8 mouse cellular contexts compared by ENCODE assay signal in genomic region chr14:54464293-54465005, GRCm38 (mm10). TPM values are rescaled to one million over a fixed set of nuclear protein-coding genes. Genes with fewer than 3 reads are reported as not detected.
DNase-seq lines count a peak whose midpoint lies in the region; ATAC-seq and TF ChIP-seq lines count a peak whose summit lies in the region.

No protein-coding gene starts in this region.

- under 1% methylated on average over 57 of the region's 57 CpGs for WGBS in heart, embryonic 16.5 days

- H3K27me3 ChIP-seq in erythroblast, embryonic 14.5 days (ENCODE audit: control insufficient read depth): no peaks in the 10 kb centered on the region
- no peaks in the 10 kb centered on the region for H3K27me3 ChIP-seq in heart, embryonic 16.5 days (ENCODE audit: control insufficient read depth, insufficient read depth, low read length)

- ATAC-seq in heart, embryonic 16.5 days (replicated peaks; ENCODE audit: extremely low read depth, insufficient read depth, low FRiP score): peak; percentile 59

- TF ChIP-seq CTCF in brain, embryonic 14.5 days (IDR thresholded peaks at IDR 0.05; ENCODE audit: borderline replicate concordance, extremely low read depth, insufficient read depth, insufficient read length): peak; percentile 67

- H3K9me3 ChIP-seq in erythroblast, embryonic 14.5 days (ENCODE audit: control insufficient read depth, low read length): no peaks in the 10 kb centered on the region
- H3K9me3 ChIP-seq in heart, embryonic 16.5 days (replicated peaks; ENCODE audit: control insufficient read depth, low read length): no peaks in the 10 kb centered on the region

- peak overlapping the region; percentile 97 for H3K4me3 ChIP-seq in erythroblast, embryonic 14.5 days (replicated peaks)
- H3K4me3 ChIP-seq in heart, embryonic 16.5 days (ENCODE audit: low read length): peak overlapping the region; percentile 92

- peak overlapping the region; percentile 88 for H3K4me2 ChIP-seq in heart, embryonic 16.5 days (ENCODE audit: low read depth, low read length)

- H3K36me3 ChIP-seq in erythroblast, embryonic 14.5 days (ENCODE audit: control insufficient read depth): peaks cover 34% of the 10 kb centered on the region
- peaks cover 25% of the 10 kb centered on the region for H3K36me3 ChIP-seq in heart, embryonic 16.5 days (ENCODE audit: control insufficient read depth, insufficient read depth)

- peak; percentile 67 for DNase-seq in MEL-GATA-1-ER (ENCODE audit: extremely low read depth, low read depth)
- DNase-seq in brain, embryonic 14.5 days (ENCODE audit: low read depth): peak; percentile 81
- DNase-seq in kidney, postnatal 25 days: peak; percentile 77 to 92
- DNase-seq in lung, postnatal 4 days: peak; percentile 84
- DNase-seq in retina, embryonic 14.5 days (ENCODE audit: low spot score): peak; percentile 82
- peak; percentile 82 for DNase-seq in yolk sac, embryonic 10.5 days (ENCODE audit: low spot score)

- peaks cover 41% of the 10 kb centered on the region for H3K4me1 ChIP-seq in erythroblast, embryonic 14.5 days (ENCODE audit: control insufficient read depth)
- H3K4me1 ChIP-seq in heart, embryonic 16.5 days (ENCODE audit: control insufficient read depth, insufficient read depth, low read length): peaks cover 8% of the 10 kb centered on the region

- TF ChIP-seq POLR2A in brain, embryonic 14.5 days (IDR thresholded peaks at IDR 0.05; ENCODE audit: borderline replicate concordance, extremely low read depth, insufficient read depth, insufficient read length, poor library complexity, severe bottlenecking): no peak

- peak overlapping the region; percentile 87 for H3K9ac ChIP-seq in heart, embryonic 16.5 days (ENCODE audit: low read length)

- peak overlapping the region; percentile 90 for H3K27ac ChIP-seq in heart, embryonic 16.5 days (ENCODE audit: low read length)

RNA-seq across cellular contexts. Expression of gene Lrp10, which starts 0.5 kb away (rescaled TPM):
- polyA plus RNA-seq in brain, embryonic 14.5 days (2012; rRNA removed): 39.6 and 41.5 TPM in 2 replicates
- polyA plus RNA-seq in erythroblast, embryonic 14.5 days (2012): 15.3 and 15.9 TPM in 2 replicates
- 45.8 and 52.0 TPM in 2 replicates for polyA plus RNA-seq in heart, embryonic 16.5 days (2015; fragmentation: Nextera tagmentation; extraction: Ambion mirVana)

RNA-seq across cellular contexts. Expression of gene Rem2, which starts 11.5 kb away (rescaled TPM):
- polyA plus RNA-seq in brain, embryonic 14.5 days (2012; rRNA removed): 24.7 and 31.3 TPM in 2 replicates
- polyA plus RNA-seq in erythroblast, embryonic 14.5 days (2012): not detected in 2 replicates
- polyA plus RNA-seq in heart, embryonic 16.5 days (2015; fragmentation: Nextera tagmentation; extraction: Ambion mirVana): 0.59 and 2.2 TPM in 2 replicates

RNA-seq across cellular contexts. Expression of gene Mmp14, which starts 33.0 kb away (rescaled TPM):
- polyA plus RNA-seq in brain, embryonic 14.5 days (2012; rRNA removed): 80.4 and 83.8 TPM in 2 replicates
- polyA plus RNA-seq in erythroblast, embryonic 14.5 days (2012): 0.10 and 0.18 TPM in 2 replicates
- polyA plus RNA-seq in heart, embryonic 16.5 days (2015; fragmentation: Nextera tagmentation; extraction: Ambion mirVana): 89.5 and 99.5 TPM in 2 replicates

RNA-seq across cellular contexts. Expression of gene Mrpl52, which starts 37.7 kb away (rescaled TPM):
- polyA plus RNA-seq in brain, embryonic 14.5 days (2012; rRNA removed): 186 and 230 TPM in 2 replicates
- polyA plus RNA-seq in erythroblast, embryonic 14.5 days (2012): 62.3 and 63.5 TPM in 2 replicates
- 191 and 212 TPM in 2 replicates for polyA plus RNA-seq in heart, embryonic 16.5 days (2015; fragmentation: Nextera tagmentation; extraction: Ambion mirVana)

RNA-seq across cellular contexts. Expression of gene Slc7a7, which starts 46.9 kb away (rescaled TPM):
- polyA plus RNA-seq in brain, embryonic 14.5 days (2012; rRNA removed): 7.2 and 8.0 TPM in 2 replicates
- polyA plus RNA-seq in erythroblast, embryonic 14.5 days (2012): 0.06 TPM in 1 of 2 replicates, not detected in the other
- polyA plus RNA-seq in heart, embryonic 16.5 days (2015; fragmentation: Nextera tagmentation; extraction: Ambion mirVana): 8.6 and 12.3 TPM in 2 replicates

Comparison
In these comparisons a context has a peak if more than half of its experiments do, and no peak if none do; other contexts are left out.
1. Peak in every context shown above with its lines: DNase-seq, ATAC-seq, H3K4me3 ChIP-seq and H3K27ac ChIP-seq.
2. RNA of gene Mmp14, which starts 33.0 kb away (polyA plus RNA-seq): 89.5 to 99.5 TPM in heart, embryonic 16.5 days and 80.4 to 83.8 TPM in brain, embryonic 14.5 days; 0.10 to 0.18 TPM in erythroblast, embryonic 14.5 days; every median in the first group is over 10 times any median in the second.